Mouse (Mus musculus): ENCODE data around the gene Nrip2. TPM values are rescaled to one million over a fixed set of nuclear protein-coding genes. Genes with fewer than 3 reads are reported as not detected.

Gene Nrip2
- polyA plus RNA-seq, 1 experiment from 2014 or later: 5.5 TPM

GRCm38 (mm10) chr6:128427571-128427970, 28.5 kb downstream of the Nrip2 start:
- no peak overlapping the region for H3K4me2 ChIP-seq (ENCODE audit: low read depth, low read length)
- peaks cover 24% of the 10 kb centered on the region for H3K36me3 ChIP-seq (ENCODE audit: control insufficient read depth, insufficient read depth, low read length)
- ATAC-seq (ENCODE audit: insufficient read depth, low FRiP score): no peak
- peaks cover 3% of the 10 kb centered on the region; the same call in 1 of the 2 replicates for H3K4me1 ChIP-seq (ENCODE audit: control insufficient read depth, insufficient read depth, low read length)
- H3K9ac ChIP-seq (ENCODE audit: low read length): no peak overlapping the region
- H3K9me3 ChIP-seq (replicated peaks; ENCODE audit: control insufficient read depth, low read length): no peaks in the 10 kb centered on the region
- H3K4me3 ChIP-seq (replicated peaks; ENCODE audit: low read length): no peak overlapping the region
- WGBS: 85% methylated on average over 5 of the region's 5 CpGs
- H3K27me3 ChIP-seq (ENCODE audit: control insufficient read depth, insufficient read depth, low read length): no peaks in the 10 kb centered on the region
- no peak overlapping the region for H3K27ac ChIP-seq (ENCODE audit: low read length)

GRCm38 (mm10) chr6:128429300-128429699, 30.2 kb downstream of the Nrip2 start:
- no peaks in the 10 kb centered on the region for H3K9me3 ChIP-seq (replicated peaks; ENCODE audit: control insufficient read depth, low read length)
- H3K36me3 ChIP-seq (ENCODE audit: control insufficient read depth, insufficient read depth, low read length): peaks cover 42% of the 10 kb centered on the region
- peaks cover 3% of the 10 kb centered on the region; the same call in 1 of the 2 replicates for H3K4me1 ChIP-seq (ENCODE audit: control insufficient read depth, insufficient read depth, low read length)
- H3K9ac ChIP-seq (ENCODE audit: low read length): no peak overlapping the region
- 100% methylated on average over 2 of the region's 2 CpGs for WGBS
- H3K27me3 ChIP-seq (ENCODE audit: control insufficient read depth, insufficient read depth, low read length): no peaks in the 10 kb centered on the region
- H3K4me2 ChIP-seq (ENCODE audit: low read depth, low read length): no peak overlapping the region
- ATAC-seq (ENCODE audit: insufficient read depth, low FRiP score): no peak
- H3K27ac ChIP-seq (ENCODE audit: low read length): no peak overlapping the region
- no peak overlapping the region for H3K4me3 ChIP-seq (replicated peaks; ENCODE audit: low read length)

DNA sequence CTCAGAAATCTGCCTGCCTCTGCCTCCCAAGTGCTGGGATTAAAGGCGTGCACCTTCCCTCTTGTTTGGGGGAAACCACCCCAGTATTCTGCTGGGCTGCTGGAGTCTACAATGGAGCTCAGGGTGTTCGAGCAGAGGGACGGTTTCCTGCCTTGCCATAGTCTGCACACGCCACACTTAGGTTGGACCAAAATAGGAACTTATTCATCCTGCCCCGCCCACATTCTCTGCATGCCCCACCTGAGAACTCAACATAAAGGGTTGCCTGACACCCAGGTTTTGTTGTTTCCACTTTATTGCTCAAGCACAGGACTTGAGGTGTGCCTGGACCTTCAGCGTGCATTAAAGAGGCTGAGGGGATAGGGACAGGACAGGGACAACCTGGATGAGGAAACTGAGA, 30.7 kb downstream of the Nrip2 start:
- Histone ChIP-seq H3K4me1 (ENCODE audit: control insufficient read depth, insufficient read depth, low read length) (peaks cover 3% of the 10 kb centered on the region; the same call in 1 of the 2 replicates), H3K9ac (ENCODE audit: low read length) (no peak overlapping the region), H3K9me3 (replicated peaks; ENCODE audit: control insufficient read depth, low read length) (no peaks in the 10 kb centered on the region), H3K36me3 (ENCODE audit: control insufficient read depth, insufficient read depth, low read length) (peaks cover 46% of the 10 kb centered on the region), H3K27ac (ENCODE audit: low read length) (no peak overlapping the region), H3K27me3 (ENCODE audit: control insufficient read depth, insufficient read depth, low read length) (no peaks in the 10 kb centered on the region), H3K4me3 (replicated peaks; ENCODE audit: low read length) (no peak overlapping the region), H3K4me2 (ENCODE audit: low read depth, low read length) (no peak overlapping the region)
- 75% methylated on average over 6 of the region's 6 CpGs for WGBS
- ATAC-seq (ENCODE audit: insufficient read depth, low FRiP score): no peak

DNA sequence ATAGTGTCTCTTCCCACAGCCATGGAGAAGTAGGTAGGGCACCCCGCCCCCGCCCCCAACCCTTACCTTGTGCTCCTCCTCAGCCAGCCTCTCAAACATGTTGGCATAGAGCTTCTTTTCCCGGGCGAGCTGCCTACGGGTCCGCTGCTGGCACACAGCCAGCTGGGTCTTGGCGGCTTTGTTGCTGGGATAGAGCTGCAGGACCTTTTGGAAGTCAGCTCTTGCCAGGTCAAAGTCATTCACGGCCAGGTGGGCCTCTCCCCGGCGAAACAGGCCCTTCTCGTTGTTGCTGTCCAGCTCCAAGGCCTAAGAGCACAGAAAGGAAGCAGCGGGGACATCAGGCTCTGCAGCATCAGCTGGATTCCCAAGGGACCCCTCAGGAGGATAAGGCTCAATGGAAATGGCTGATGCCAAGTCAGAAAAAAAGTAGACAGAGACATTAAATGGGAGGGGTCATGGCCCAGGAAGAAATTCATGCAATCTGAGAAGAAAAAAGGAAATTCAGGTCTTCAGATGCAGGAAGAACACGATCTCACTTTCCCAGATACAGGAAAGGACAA, 33.3 kb downstream of the Nrip2 start:
- WGBS: 83% methylated on average over 13 of the region's 13 CpGs
- peaks cover 11% of the 10 kb centered on the region for H3K4me1 ChIP-seq (ENCODE audit: control insufficient read depth, insufficient read depth, low read length)
- H3K27ac ChIP-seq (ENCODE audit: low read length): no peak overlapping the region
- H3K27me3 ChIP-seq (ENCODE audit: control insufficient read depth, insufficient read depth, low read length): no peaks in the 10 kb centered on the region
- H3K9me3 ChIP-seq (replicated peaks; ENCODE audit: control insufficient read depth, low read length): no peaks in the 10 kb centered on the region
- no peak overlapping the region for H3K4me3 ChIP-seq (replicated peaks; ENCODE audit: low read length)
- H3K9ac ChIP-seq (ENCODE audit: low read length): no peak overlapping the region
- no peak for ATAC-seq (ENCODE audit: insufficient read depth, low FRiP score)
- H3K36me3 ChIP-seq (ENCODE audit: control insufficient read depth, insufficient read depth, low read length): peaks cover 57% of the 10 kb centered on the region
- H3K4me2 ChIP-seq (ENCODE audit: low read depth, low read length): no peak overlapping the region

- Histone ChIP-seq H3K9ac (ENCODE audit: low read length) (no peak overlapping the region), H3K36me3 (ENCODE audit: control insufficient read depth, insufficient read depth, low read length) (peaks cover 57% of the 10 kb centered on the region), H3K9me3 (replicated peaks; ENCODE audit: control insufficient read depth, low read length) (no peaks in the 10 kb centered on the region), H3K27ac (ENCODE audit: low read length) (no peak overlapping the region), H3K4me2 (ENCODE audit: low read depth, low read length) (no peak overlapping the region), H3K27me3 (ENCODE audit: control insufficient read depth, insufficient read depth, low read length) (no peaks in the 10 kb centered on the region), H3K4me1 (ENCODE audit: control insufficient read depth, insufficient read depth, low read length) (peaks cover 11% of the 10 kb centered on the region), H3K4me3 (replicated peaks; ENCODE audit: low read length) (no peak overlapping the region)
- no peak for ATAC-seq (ENCODE audit: insufficient read depth, low FRiP score)
- 94% methylated on average over 13 of the region's 13 CpGs for WGBS
Measured at GRCm38 (mm10) chr6:128433566-128433965, 34.5 kb downstream of the Nrip2 start.

DNA sequence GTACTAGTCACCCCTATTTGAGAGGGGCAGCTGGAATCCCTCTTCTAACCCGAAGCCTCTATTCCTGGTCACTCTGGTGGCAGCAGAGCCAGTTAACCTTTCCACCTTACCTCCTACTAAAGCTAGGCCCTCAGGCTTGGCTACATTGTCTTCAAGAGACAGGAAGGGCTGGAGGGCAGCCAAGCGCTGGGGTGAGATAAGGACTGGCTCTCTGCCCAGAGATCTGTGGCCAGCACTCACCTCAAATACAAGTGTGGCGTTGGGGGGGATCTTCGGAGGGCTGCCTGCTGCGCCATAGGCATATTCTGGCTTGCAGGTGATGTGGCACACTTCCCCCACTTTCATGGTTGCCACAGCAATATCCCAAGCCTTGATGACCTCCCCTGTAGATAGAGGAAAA, 36.4 kb downstream of the Nrip2 start:
- no peak for ATAC-seq (ENCODE audit: insufficient read depth, low FRiP score)
- H3K27ac ChIP-seq (ENCODE audit: low read length): no peak overlapping the region
- peaks cover 49% of the 10 kb centered on the region for H3K36me3 ChIP-seq (ENCODE audit: control insufficient read depth, insufficient read depth, low read length)
- H3K9ac ChIP-seq (ENCODE audit: low read length): no peak overlapping the region
- no peak overlapping the region for H3K4me2 ChIP-seq (ENCODE audit: low read depth, low read length)
- 74% methylated on average over 5 of the region's 5 CpGs for WGBS
- no peaks in the 10 kb centered on the region for H3K27me3 ChIP-seq (ENCODE audit: control insufficient read depth, insufficient read depth, low read length)
- H3K9me3 ChIP-seq (replicated peaks; ENCODE audit: control insufficient read depth, low read length): no peaks in the 10 kb centered on the region
- H3K4me3 ChIP-seq (replicated peaks; ENCODE audit: low read length): no peak overlapping the region
- H3K4me1 ChIP-seq (ENCODE audit: control insufficient read depth, insufficient read depth, low read length): peaks cover 14% of the 10 kb centered on the region

- Histone ChIP-seq H3K4me3 (replicated peaks; ENCODE audit: low read length) (peak overlapping the region; percentile 98), H3K9me3 (replicated peaks; ENCODE audit: control insufficient read depth, low read length) (no peaks in the 10 kb centered on the region), H3K36me3 (ENCODE audit: control insufficient read depth, insufficient read depth, low read length) (peaks cover 41% of the 10 kb centered on the region), H3K9ac (ENCODE audit: low read length) (peak overlapping the region; percentile 97), H3K4me1 (ENCODE audit: control insufficient read depth, insufficient read depth, low read length) (peaks cover 14% of the 10 kb centered on the region), H3K27ac (ENCODE audit: low read length) (0 out of 2 replicates have a peak overlapping the region, but pooled peaks have one; percentile 98), H3K4me2 (ENCODE audit: low read depth, low read length) (peak overlapping the region; percentile 56), H3K27me3 (ENCODE audit: control insufficient read depth, insufficient read depth, low read length) (no peaks in the 10 kb centered on the region)
- WGBS: 76% methylated on average over 8 of the region's 8 CpGs
- no peak for ATAC-seq (ENCODE audit: insufficient read depth, low FRiP score)
Measured at GRCm38 (mm10) chr6:128436356-128437005, 37.4 kb downstream of the Nrip2 start.

DNA sequence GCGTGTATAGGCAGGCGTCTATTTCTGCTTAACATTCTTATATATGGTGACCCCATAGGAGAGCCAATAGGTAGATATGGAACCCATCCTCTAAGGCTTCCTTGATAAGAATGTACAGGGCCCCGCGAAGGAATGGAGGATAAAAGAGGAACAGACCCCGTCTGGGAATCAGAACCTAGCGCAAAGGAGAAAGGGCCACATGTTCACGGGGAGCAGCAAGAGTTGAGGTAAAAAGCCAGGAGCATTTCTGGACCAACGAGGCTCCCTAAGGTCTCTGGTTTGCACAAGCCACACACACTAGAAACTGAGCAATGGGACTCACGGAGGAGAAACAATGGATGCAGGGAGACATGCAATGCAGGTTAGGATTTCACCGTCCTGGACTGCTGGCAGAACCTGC, 38.2 kb downstream of the Nrip2 start:
- Histone ChIP-seq H3K36me3 (ENCODE audit: control insufficient read depth, insufficient read depth, low read length) (peaks cover 36% of the 10 kb centered on the region), H3K4me2 (ENCODE audit: low read depth, low read length) (peak overlapping the region; percentile 56), H3K9me3 (replicated peaks; ENCODE audit: control insufficient read depth, low read length) (no peaks in the 10 kb centered on the region), H3K4me1 (ENCODE audit: control insufficient read depth, insufficient read depth, low read length) (peaks cover 14% of the 10 kb centered on the region), H3K9ac (ENCODE audit: low read length) (peak overlapping the region; percentile 97), H3K27ac (ENCODE audit: low read length) (peak overlapping the region; percentile 98), H3K27me3 (ENCODE audit: control insufficient read depth, insufficient read depth, low read length) (no peaks in the 10 kb centered on the region), H3K4me3 (replicated peaks; ENCODE audit: low read length) (peak overlapping the region; percentile 98)
- ATAC-seq (ENCODE audit: insufficient read depth, low FRiP score): no peak
- 3% methylated on average over 10 of the region's 10 CpGs for WGBS

- 1% methylated on average over 48 of the region's 52 CpGs for WGBS
- peaks cover 14% of the 10 kb centered on the region for H3K4me1 ChIP-seq (ENCODE audit: control insufficient read depth, insufficient read depth, low read length)
- peak overlapping the region; percentile 97 for H3K9ac ChIP-seq (ENCODE audit: low read length)
Measured at GRCm38 (mm10) chr6:128437731-128438316, 38.7 kb downstream of the Nrip2 start.

More at GRCm38 (mm10) chr6:128437731-128438316, 38.7 kb downstream of the Nrip2 start:
- Histone ChIP-seq H3K9me3 (replicated peaks; ENCODE audit: control insufficient read depth, low read length) (no peaks in the 10 kb centered on the region), H3K27me3 (ENCODE audit: control insufficient read depth, insufficient read depth, low read length) (no peaks in the 10 kb centered on the region), H3K4me3 (replicated peaks; ENCODE audit: low read length) (peak overlapping the region; percentile 98), H3K27ac (ENCODE audit: low read length) (peak overlapping the region; percentile 98), H3K36me3 (ENCODE audit: control insufficient read depth, insufficient read depth, low read length) (peaks cover 30% of the 10 kb centered on the region), H3K4me2 (ENCODE audit: low read depth, low read length) (peak overlapping the region; percentile 56)
- ATAC-seq (ENCODE audit: insufficient read depth, low FRiP score): peak; percentile 83
